Mouse (Mus musculus): ENCODE measurements around the gene Ndfip2. TPM values are rescaled to one million over a fixed set of nuclear protein-coding genes. Genes with fewer than 3 reads are reported as not detected.

The Ndfip2 gene
- polyA plus RNA-seq, 1 experiment from 2014 or later = 64.2 TPM

DNA sequence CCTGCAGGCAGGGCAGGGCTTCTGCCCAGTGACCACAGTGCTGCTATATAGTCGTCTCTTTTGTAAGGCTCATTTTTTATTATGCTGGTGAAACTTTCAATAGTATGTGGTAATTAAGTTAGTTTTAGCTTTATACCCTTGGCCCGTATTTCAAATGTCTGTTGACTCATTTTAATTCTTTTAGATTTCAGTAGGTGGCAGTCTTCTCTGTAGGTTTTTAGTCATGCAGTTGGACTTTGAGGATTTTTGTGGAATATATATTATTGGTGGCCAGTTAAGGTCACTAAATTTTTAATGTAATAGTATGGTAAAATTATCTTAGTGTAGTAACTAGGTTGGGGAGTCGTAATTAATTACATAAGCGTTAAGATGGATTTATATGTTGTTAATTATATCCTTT lies 44.3 kb downstream of the Ndfip2 start:
- Histone ChIP-seq H3K9me3 (ENCODE audit: control insufficient read depth, low read length) (no peaks in the 10 kb centered on the region), H3K4me2 (replicated peaks; ENCODE audit: low read depth) (no peak overlapping the region), H3K4me1 (replicated peaks; ENCODE audit: control insufficient read depth, insufficient read depth) (no peaks in the 10 kb centered on the region), H3K36me3 (ENCODE audit: control insufficient read depth, insufficient read depth, low read length) (no peaks in the 10 kb centered on the region), H3K4me3 (ENCODE audit: low read depth, low read length) (no peak overlapping the region), H3K9ac (ENCODE audit: low read length) (no peak overlapping the region), H3K27me3 (ENCODE audit: control insufficient read depth, insufficient read depth, low read length) (no peaks in the 10 kb centered on the region), H3K27ac (replicated peaks) (no peak overlapping the region)
- ATAC-seq (ENCODE audit: low FRiP score, low TSS enrichment) (no peak), DNase-seq (ENCODE audit: low spot score) (no peak)
- TF ChIP-seq CTCF (IDR thresholded peaks at IDR 0.05; ENCODE audit: low read depth) (peak; percentile 52), EP300 (optimal IDR thresholded peaks at IDR 0.05) (no peak)
- 71% methylated on average over 4 of the region's 4 CpGs for WGBS

DNA sequence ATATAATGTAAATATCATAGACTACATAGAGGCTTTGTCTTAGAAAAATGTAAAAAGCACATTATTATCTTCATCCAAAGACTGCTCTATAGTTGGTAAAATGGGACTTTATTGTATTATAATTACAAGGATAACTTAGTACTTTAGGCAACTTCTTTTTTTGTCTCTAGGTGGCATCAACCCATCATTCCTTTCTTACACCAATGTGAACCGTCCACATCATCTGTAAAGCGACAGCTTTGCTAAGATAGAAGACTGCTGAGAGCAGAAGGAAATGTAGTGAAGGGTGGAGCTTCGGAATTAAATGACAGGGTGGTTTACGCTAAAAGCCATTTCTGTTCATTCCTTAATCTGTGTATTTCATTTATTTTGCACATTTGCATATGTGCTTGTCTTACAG lies 49.3 kb downstream of the Ndfip2 start:
- WGBS = 84% methylated on average over 4 of the region's 4 CpGs
- Histone ChIP-seq H3K4me1 (replicated peaks; ENCODE audit: control insufficient read depth, insufficient read depth) (no peaks in the 10 kb centered on the region), H3K9ac (ENCODE audit: low read length) (no peak overlapping the region), H3K4me3 (ENCODE audit: low read depth, low read length) (no peak overlapping the region), H3K4me2 (replicated peaks; ENCODE audit: low read depth) (no peak overlapping the region), H3K27ac (replicated peaks) (no peak overlapping the region), H3K27me3 (ENCODE audit: control insufficient read depth, insufficient read depth, low read length) (no peaks in the 10 kb centered on the region), H3K9me3 (ENCODE audit: control insufficient read depth, low read length) (no peaks in the 10 kb centered on the region), H3K36me3 (ENCODE audit: control insufficient read depth, insufficient read depth, low read length) (no peaks in the 10 kb centered on the region)
- no peak for DNase-seq (ENCODE audit: low spot score)
- peak; percentile 27; the same call in 1 of the 2 replicates for TF ChIP-seq CTCF (IDR thresholded peaks at IDR 0.05; ENCODE audit: low read depth)
- TF ChIP-seq EP300 (optimal IDR thresholded peaks at IDR 0.05) = no peak
- ATAC-seq (ENCODE audit: low FRiP score, low TSS enrichment) = no peak

GRCm38 (mm10) chr14:105312366-105312765 lies 54.0 kb downstream of the Ndfip2 start:
- Histone ChIP-seq H3K4me3 (ENCODE audit: low read depth, low read length) (no peak overlapping the region), H3K27me3 (ENCODE audit: control insufficient read depth, insufficient read depth, low read length) (no peaks in the 10 kb centered on the region), H3K4me2 (replicated peaks; ENCODE audit: low read depth) (no peak overlapping the region), H3K9ac (ENCODE audit: low read length) (no peak overlapping the region), H3K4me1 (replicated peaks; ENCODE audit: control insufficient read depth, insufficient read depth) (no peaks in the 10 kb centered on the region), H3K27ac (replicated peaks) (no peak overlapping the region), H3K36me3 (ENCODE audit: control insufficient read depth, insufficient read depth, low read length) (no peaks in the 10 kb centered on the region), H3K9me3 (ENCODE audit: control insufficient read depth, low read length) (no peaks in the 10 kb centered on the region)
- WGBS = 82% methylated on average over 4 of the region's 4 CpGs
- ATAC-seq (ENCODE audit: low FRiP score, low TSS enrichment) (0 out of 2 replicates have a peak, but pooled peaks have one; percentile 34), DNase-seq (ENCODE audit: low spot score) (no peak)
- no peak for TF ChIP-seq EP300 (optimal IDR thresholded peaks at IDR 0.05)
- no peak for TF ChIP-seq CTCF (IDR thresholded peaks at IDR 0.05; ENCODE audit: low read depth)

DNA sequence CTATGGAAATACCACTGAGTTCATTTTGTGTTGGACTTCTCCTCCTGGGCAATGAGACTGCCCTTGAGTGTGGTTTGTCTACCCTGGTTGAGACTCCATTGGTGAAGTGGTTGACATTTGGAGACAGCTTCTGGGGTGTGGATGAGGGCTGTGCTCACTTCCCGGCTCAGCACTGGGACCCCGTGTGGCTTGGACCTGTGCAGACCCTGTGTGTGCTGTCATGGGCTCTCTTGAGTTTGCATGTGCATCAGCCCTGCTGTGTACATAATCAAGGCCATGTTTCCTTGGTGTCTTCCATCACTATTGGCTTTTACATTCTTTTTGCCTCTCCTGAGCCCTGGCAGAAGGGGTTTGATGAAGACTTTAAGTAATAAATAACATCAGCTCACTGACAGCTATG lies 54.6 kb downstream of the Ndfip2 start:
- Histone ChIP-seq H3K4me1 (replicated peaks; ENCODE audit: control insufficient read depth, insufficient read depth) (no peaks in the 10 kb centered on the region), H3K27ac (replicated peaks) (no peak overlapping the region), H3K4me3 (ENCODE audit: low read depth, low read length) (no peak overlapping the region), H3K9ac (ENCODE audit: low read length) (no peak overlapping the region), H3K4me2 (replicated peaks; ENCODE audit: low read depth) (no peak overlapping the region), H3K36me3 (ENCODE audit: control insufficient read depth, insufficient read depth, low read length) (no peaks in the 10 kb centered on the region), H3K9me3 (ENCODE audit: control insufficient read depth, low read length) (no peaks in the 10 kb centered on the region), H3K27me3 (ENCODE audit: control insufficient read depth, insufficient read depth, low read length) (no peaks in the 10 kb centered on the region)
- WGBS = 84% methylated on average over 2 of the region's 2 CpGs
- DNase-seq (ENCODE audit: low spot score) = no peak
- no peak for TF ChIP-seq EP300 (optimal IDR thresholded peaks at IDR 0.05)
- no peak for TF ChIP-seq CTCF (IDR thresholded peaks at IDR 0.05; ENCODE audit: low read depth)
- ATAC-seq (ENCODE audit: low FRiP score, low TSS enrichment) = no peak

- Histone ChIP-seq H3K27me3 (ENCODE audit: control insufficient read depth, insufficient read depth, low read length) (no peaks in the 10 kb centered on the region), H3K4me2 (replicated peaks; ENCODE audit: low read depth) (no peak overlapping the region), H3K36me3 (ENCODE audit: control insufficient read depth, insufficient read depth, low read length) (no peaks in the 10 kb centered on the region), H3K4me3 (ENCODE audit: low read depth, low read length) (no peak overlapping the region), H3K27ac (replicated peaks) (no peak overlapping the region), H3K4me1 (replicated peaks; ENCODE audit: control insufficient read depth, insufficient read depth) (no peaks in the 10 kb centered on the region), H3K9ac (ENCODE audit: low read length) (no peak overlapping the region), H3K9me3 (ENCODE audit: control insufficient read depth, low read length) (no peaks in the 10 kb centered on the region)
- TF ChIP-seq CTCF (IDR thresholded peaks at IDR 0.05; ENCODE audit: low read depth) (peak; percentile 78), EP300 (optimal IDR thresholded peaks at IDR 0.05) (no peak)
- WGBS = 40% methylated on average over 5 of the region's 5 CpGs
- ATAC-seq (ENCODE audit: low FRiP score, low TSS enrichment) = peak; percentile 49; the same call in 1 of the 2 replicates
- DNase-seq (ENCODE audit: low spot score) = no peak
Measured at GRCm38 (mm10) chr14:105313877-105314276, 55.5 kb downstream of the Ndfip2 start.

DNA sequence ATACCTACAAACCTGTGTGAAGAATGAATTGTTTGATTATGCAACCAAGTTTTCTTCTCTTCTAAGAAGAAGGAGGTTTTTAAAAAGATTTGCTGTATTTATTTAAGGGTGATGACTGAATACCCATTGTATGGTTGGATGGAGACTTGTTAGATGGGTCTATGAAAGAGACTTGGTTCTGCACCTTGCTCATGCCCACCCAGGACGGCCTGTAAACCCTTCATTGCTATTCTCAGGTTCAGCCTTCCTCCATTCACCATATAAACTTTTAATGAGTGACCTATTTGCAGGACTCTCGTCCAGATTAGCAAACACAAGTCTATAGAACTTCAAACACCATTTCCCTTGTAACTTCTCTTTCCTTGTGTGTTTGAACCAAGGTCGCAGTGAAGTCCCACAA lies 63.3 kb downstream of the Ndfip2 start:
- DNase-seq (ENCODE audit: low spot score) = no peak
- WGBS = 57% methylated on average over 3 of the region's 3 CpGs
- no peak for ATAC-seq (ENCODE audit: low FRiP score, low TSS enrichment)

More for the DNA sequence above, 63.3 kb downstream of the Ndfip2 start:
- TF ChIP-seq CTCF (IDR thresholded peaks at IDR 0.05; ENCODE audit: low read depth) (no peak), EP300 (optimal IDR thresholded peaks at IDR 0.05) (no peak)
- Histone ChIP-seq H3K9me3 (ENCODE audit: control insufficient read depth, low read length) (0 out of 2 replicates have a peak, but pooled peaks cover 3% of the 10 kb centered on the region), H3K27me3 (ENCODE audit: control insufficient read depth, insufficient read depth, low read length) (no peaks in the 10 kb centered on the region), H3K27ac (replicated peaks) (no peak overlapping the region), H3K36me3 (ENCODE audit: control insufficient read depth, insufficient read depth, low read length) (no peaks in the 10 kb centered on the region), H3K4me1 (replicated peaks; ENCODE audit: control insufficient read depth, insufficient read depth) (no peaks in the 10 kb centered on the region), H3K9ac (ENCODE audit: low read length) (no peak overlapping the region), H3K4me2 (replicated peaks; ENCODE audit: low read depth) (no peak overlapping the region), H3K4me3 (ENCODE audit: low read depth, low read length) (no peak overlapping the region)

Data from stomach, postnatal 0 days (tissue).